Mouse (Mus musculus) testis, postnatal 10 days (tissue): ENCODE measurements around the gene Hdac4.

Experiments used
- DNase-seq: peaks from one replicate; pipeline ENCODE4 v3.0.0; 2021; ENCODE audit warnings: low spot score

The Hdac4 gene

GRCm38 (mm10) chr1:92129751-92130150, 65.7 kb downstream of the Hdac4 start:
- DNase-seq: no peak

GRCm38 (mm10) chr1:92127785-92128184, 67.7 kb downstream of the Hdac4 start:
- DNase-seq: no peak

GRCm38 (mm10) chr1:92127366-92127765, 68.1 kb downstream of the Hdac4 start:
- no peak for DNase-seq

- DNase-seq: no peak
These were observed 70.8 kb downstream of the Hdac4 start for GRCm38 (mm10) chr1:92124497-92125201.

GRCm38 (mm10) chr1:92119303-92119702, 76.2 kb downstream of the Hdac4 start:
- DNase-seq: no peak

- no peak for DNase-seq
These were observed 77.9 kb downstream of the Hdac4 start for GRCm38 (mm10) chr1:92117597-92117996.

- DNase-seq: no peak
These were observed 79.3 kb downstream of the Hdac4 start for GRCm38 (mm10) chr1:92116169-92116568.

GRCm38 (mm10) chr1:92114091-92114490, 81.4 kb downstream of the Hdac4 start:
- DNase-seq: no peak

- DNase-seq: no peak
These were observed 82.1 kb downstream of the Hdac4 start for GRCm38 (mm10) chr1:92113243-92114009.

GRCm38 (mm10) chr1:92112591-92112990, 82.9 kb downstream of the Hdac4 start:
- no peak for DNase-seq

GRCm38 (mm10) chr1:92111551-92111950, 83.9 kb downstream of the Hdac4 start:
- DNase-seq: no peak

GRCm38 (mm10) chr1:92111026-92111425, 84.5 kb downstream of the Hdac4 start:
- no peak for DNase-seq

- no peak for DNase-seq
These were observed 86.3 kb downstream of the Hdac4 start for GRCm38 (mm10) chr1:92109221-92109620.

GRCm38 (mm10) chr1:92108556-92108955, 86.9 kb downstream of the Hdac4 start:
- no peak for DNase-seq

- no peak for DNase-seq
These were observed 87.5 kb downstream of the Hdac4 start for GRCm38 (mm10) chr1:92107996-92108395.

GRCm38 (mm10) chr1:92107521-92107920, 88.0 kb downstream of the Hdac4 start:
- no peak for DNase-seq

GRCm38 (mm10) chr1:92106486-92107160, 88.9 kb downstream of the Hdac4 start:
- no peak for DNase-seq

GRCm38 (mm10) chr1:92104718-92105117, 90.8 kb downstream of the Hdac4 start:
- no peak for DNase-seq

GRCm38 (mm10) chr1:92103971-92104370, 91.5 kb downstream of the Hdac4 start:
- DNase-seq: no peak

GRCm38 (mm10) chr1:92103377-92103776, 92.1 kb downstream of the Hdac4 start:
- no peak for DNase-seq

GRCm38 (mm10) chr1:92102825-92103224, 92.7 kb downstream of the Hdac4 start:
- no peak for DNase-seq

GRCm38 (mm10) chr1:92100371-92100891, 95.1 kb downstream of the Hdac4 start:
- peak; percentile 49 for DNase-seq

- no peak for DNase-seq
These were observed 95.5 kb downstream of the Hdac4 start for GRCm38 (mm10) chr1:92099964-92100363.
